Mouse (Mus musculus) c-Kit-positive CD71-positive TER-119-positive erythroid progenitor cells, embryonic 14.5 days (primary cell): ENCODE measurements around the gene Ntm.

ENCODE experiments used
- DNase-seq: peaks from one replicate; pipeline ENCODE4 v3.0.0-alpha.2; 2013; ENCODE audit warnings: low spot score

The Ntm gene

GRCm38 (mm10) chr9:29962978-29963377 lies at the start of gene Ntm:
Gene Ntm (minus strand): TSS chr9:29963141.
- no peak for DNase-seq

GRCm38 (mm10) chr9:30005701-30006100 lies 42.8 kb upstream of the Ntm start:
- no peak for DNase-seq

- no peak for DNase-seq
Measured at GRCm38 (mm10) chr9:30003612-30004011, 40.7 kb upstream of the Ntm start.

GRCm38 (mm10) chr9:29981177-29981915 lies 18.4 kb upstream of the Ntm start:
- DNase-seq = no peak

GRCm38 (mm10) chr9:29961954-29962867 lies 730 bp downstream of the Ntm start:
- DNase-seq = no peak

- no peak for DNase-seq
Measured at GRCm38 (mm10) chr9:29961512-29961911, 1.4 kb downstream of the Ntm start.

GRCm38 (mm10) chr9:29960741-29961140 lies 2.2 kb downstream of the Ntm start:
- no peak for DNase-seq

GRCm38 (mm10) chr9:29960236-29960635 lies 2.7 kb downstream of the Ntm start:
- DNase-seq = no peak

GRCm38 (mm10) chr9:29956936-29957335 lies 6.0 kb downstream of the Ntm start:
- DNase-seq = no peak

GRCm38 (mm10) chr9:29954031-29954430 lies 8.9 kb downstream of the Ntm start:
- DNase-seq = no peak

- DNase-seq = no peak
Measured at GRCm38 (mm10) chr9:29949041-29949440, 13.9 kb downstream of the Ntm start.

GRCm38 (mm10) chr9:29943209-29944070 lies 19.5 kb downstream of the Ntm start:
- DNase-seq = no peak

- DNase-seq = no peak
Measured at GRCm38 (mm10) chr9:29942183-29942952, 20.6 kb downstream of the Ntm start.

GRCm38 (mm10) chr9:29939517-29940034 lies 23.4 kb downstream of the Ntm start:
- DNase-seq = no peak

GRCm38 (mm10) chr9:29928796-29929195 lies 34.1 kb downstream of the Ntm start:
- no peak for DNase-seq

- no peak for DNase-seq
Measured at GRCm38 (mm10) chr9:29925382-29925781, 37.6 kb downstream of the Ntm start.

- no peak for DNase-seq
Measured at GRCm38 (mm10) chr9:29898406-29899054, 64.4 kb downstream of the Ntm start.

GRCm38 (mm10) chr9:29897448-29897847 lies 65.5 kb downstream of the Ntm start:
- no peak for DNase-seq

- DNase-seq = no peak
Measured at GRCm38 (mm10) chr9:29892792-29893191, 70.1 kb downstream of the Ntm start.

GRCm38 (mm10) chr9:29888712-29889111 lies 74.2 kb downstream of the Ntm start:
- DNase-seq = no peak

- DNase-seq = no peak
Measured at GRCm38 (mm10) chr9:29887924-29888323, 75.0 kb downstream of the Ntm start.
